Mouse (Mus musculus): ENCODE measurements around the gene B3gat3. TPM values are rescaled to one million over a fixed set of nuclear protein-coding genes. Genes with fewer than 3 reads are reported as not detected.
A peak's percentile ranks its signal among the peaks of the same experiment; 100 is the strongest.
"Not testable (repeated sequence)": the region's sequence is repeated elsewhere in the genome, so short reads cannot be mapped to it uniquely, and the experiment has no call there.

Gene B3gat3
- total RNA-seq, 2 experiments from 2014 or later = 34.5 to 37.6 TPM

- intact Hi-C loops (cut with DNase I) = not testable (repeated sequence)
- peak; percentile 40 to 45 for DNase-seq
Measured at GRCm38 (mm10) chr19:8897211-8897864, 22.8 kb upstream of the B3gat3 start.

GRCm38 (mm10) chr19:8897865-8898495 is 22.2 kb upstream of the B3gat3 start, which contains the start of gene Ganab:
TSS of gene Ganab (plus strand) at chr19:8898071.
- intact Hi-C loops (cut with DNase I) = loop anchor here (2.0 kb wide), 1 partner anchor 23 kb away; the partner anchor contains the start of gene B3gat3
- DNase-seq = peak; percentile 92 to 93

- DNase-seq = no peak
- intact Hi-C loops (cut with DNase I) = loop anchor here (2.0 kb wide), 1 partner anchor 22 kb away; the partner anchor contains the start of gene B3gat3
Measured at GRCm38 (mm10) chr19:8898576-8898975, 21.6 kb upstream of the B3gat3 start.

- no peak for DNase-seq
- intact Hi-C loops (cut with DNase I) = loop anchor here (2.0 kb wide), 1 partner anchor 22 kb away; the partner anchor contains the start of gene B3gat3
Measured at GRCm38 (mm10) chr19:8899079-8899478, 21.1 kb upstream of the B3gat3 start.

- intact Hi-C loops (cut with DNase I) = no loop called here
- no peak for DNase-seq
Measured at GRCm38 (mm10) chr19:8903412-8903811, 16.8 kb upstream of the B3gat3 start.

GRCm38 (mm10) chr19:8908531-8908930 is 11.6 kb upstream of the B3gat3 start:
- no peak for DNase-seq
- intact Hi-C loops (cut with DNase I) = no loop called here

GRCm38 (mm10) chr19:8911810-8912209 is 8.4 kb upstream of the B3gat3 start:
- intact Hi-C loops (cut with DNase I) = no loop called here

GRCm38 (mm10) chr19:8914212-8914611 is 6.0 kb upstream of the B3gat3 start:
- no peak for DNase-seq
- intact Hi-C loops (cut with DNase I) = no loop called here

More at GRCm38 (mm10) chr19:8911810-8912209, 8.4 kb upstream of the B3gat3 start:
- no peak for DNase-seq

GRCm38 (mm10) chr19:8919000-8919399 is 1.2 kb upstream of the B3gat3 start:
- intact Hi-C loops (cut with DNase I) = no loop called here
- DNase-seq = no peak

- intact Hi-C loops (cut with DNase I) = loop anchor here (2.0 kb wide), 1 partner anchor 21 kb away; the partner anchor contains the start of gene Ganab
- no peak for DNase-seq
Measured at GRCm38 (mm10) chr19:8919684-8920072, 496 bp upstream of the B3gat3 start.

GRCm38 (mm10) chr19:8920836-8921291 is 690 bp downstream of the B3gat3 start:
- intact Hi-C loops (cut with DNase I) = loop anchor here (2.0 kb wide), 1 partner anchor 22 kb away; the partner anchor contains the start of gene Ganab
- DNase-seq = no peak

- intact Hi-C loops (cut with DNase I) = loop anchor here (2.0 kb wide), 1 partner anchor 23 kb away; the partner anchor contains the start of gene Ganab
- no peak for DNase-seq
Measured at GRCm38 (mm10) chr19:8921741-8922140, 1.6 kb downstream of the B3gat3 start.

GRCm38 (mm10) chr19:8926766-8927165 is 6.6 kb downstream of the B3gat3 start:
- DNase-seq = no peak
- intact Hi-C loops (cut with DNase I) = no loop called here

GRCm38 (mm10) chr19:8927891-8928525 is 7.8 kb downstream of the B3gat3 start:
- no peak for DNase-seq
- intact Hi-C loops (cut with DNase I) = loop anchor here (2.0 kb wide), 1 partner anchor 15 kb away; no protein-coding TSS in a partner anchor

GRCm38 (mm10) chr19:8928689-8929223 is 8.6 kb downstream of the B3gat3 start:
- intact Hi-C loops (cut with DNase I) = loop anchor here (2.0 kb wide), 1 partner anchor 14 kb away; no protein-coding TSS in a partner anchor
- DNase-seq = no peak

- intact Hi-C loops (cut with DNase I) = loop anchor here (2.0 kb wide), 1 partner anchor 13 kb away; no protein-coding TSS in a partner anchor
- peak; percentile 92 to 95 for DNase-seq
Measured at GRCm38 (mm10) chr19:8929224-8930088, 9.3 kb downstream of the B3gat3 start, which contains the start of the genes Rom1 and Eml3. TSS of gene Rom1 (minus strand) at chr19:8929356. TSS of gene Eml3 (plus strand) at chr19:8929552.

- intact Hi-C loops (cut with DNase I) = no loop called here
- DNase-seq = no peak
Measured at GRCm38 (mm10) chr19:8930117-8930516, 9.9 kb downstream of the B3gat3 start.

- no peak for DNase-seq
- intact Hi-C loops (cut with DNase I) = no loop called here
Measured at GRCm38 (mm10) chr19:8930771-8931170, 10.6 kb downstream of the B3gat3 start.

- intact Hi-C loops (cut with DNase I) = no loop called here
- no peak for DNase-seq
Measured at GRCm38 (mm10) chr19:8936736-8937135, 16.6 kb downstream of the B3gat3 start.

All from heart, postnatal 36 days (tissue).